Mouse (Mus musculus) brain, embryonic 18.5 days (tissue): ENCODE data around the gene Scrn2.

ENCODE experiments used
- DNase-seq: peaks from one replicate; pipeline ENCODE4 v3.0.0-alpha.2; 2012; ENCODE audit warnings: low read depth, low spot score

Gene Scrn2

DNA sequence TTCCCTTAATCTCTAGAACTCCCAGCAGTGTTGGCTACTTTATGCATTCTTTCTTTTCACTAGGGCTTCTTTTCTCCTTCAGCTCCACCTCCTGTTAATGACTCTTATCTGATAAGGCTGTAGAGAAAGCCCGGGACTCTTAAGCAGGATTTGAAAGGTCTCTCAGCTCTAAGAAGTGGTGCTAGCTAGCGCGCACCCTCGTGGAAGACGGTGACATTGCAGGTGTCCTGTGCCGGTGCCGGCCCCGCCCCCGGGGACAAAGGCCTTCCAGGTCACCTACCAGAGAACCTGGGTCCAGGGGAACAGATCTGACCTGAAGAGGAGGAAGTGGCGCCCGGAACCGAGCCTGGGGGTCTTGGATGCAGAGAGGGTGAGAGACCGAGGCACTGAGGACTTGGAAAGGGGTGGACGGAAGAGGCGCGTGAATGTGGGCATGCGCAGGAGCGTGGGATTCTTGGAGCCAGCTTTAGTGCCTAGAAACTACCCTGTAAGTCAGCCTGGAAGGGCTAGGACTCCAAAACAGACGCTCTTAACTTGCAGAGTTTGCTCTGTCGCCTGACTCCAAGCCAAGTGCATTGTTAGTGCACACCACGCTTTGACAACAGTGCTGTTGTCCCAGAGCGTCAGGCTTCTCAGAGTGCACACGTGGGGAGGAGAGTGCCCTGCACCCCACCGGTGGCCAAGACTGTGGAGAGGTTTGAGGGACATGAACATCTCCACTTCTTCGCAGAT lies at the start of gene Scrn2:
TSS of gene Scrn2 (plus strand) at position 253 of the 732 bp plus-strand sequence.
- no peak for DNase-seq

DNA sequence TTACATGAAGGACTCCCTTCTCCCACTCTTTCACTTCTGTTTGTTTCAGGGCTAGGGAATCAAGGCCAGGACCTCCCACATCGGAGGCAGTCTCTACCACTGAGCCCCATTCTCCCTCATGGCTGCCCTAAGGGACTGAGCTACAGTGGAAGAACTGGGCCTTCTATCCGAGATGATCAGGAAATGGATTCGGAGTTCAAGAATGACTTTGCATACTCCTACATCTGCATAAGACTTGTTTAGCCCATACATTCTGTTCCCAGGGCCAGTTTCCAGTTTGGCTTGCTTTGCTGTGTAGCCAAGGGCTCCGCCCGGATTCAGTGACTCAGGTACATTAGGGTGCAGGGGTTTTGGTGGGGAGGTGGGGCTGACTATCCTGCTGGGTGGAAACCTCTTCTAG lies 49.7 kb upstream of the Scrn2 start:
- DNase-seq = no peak

DNA sequence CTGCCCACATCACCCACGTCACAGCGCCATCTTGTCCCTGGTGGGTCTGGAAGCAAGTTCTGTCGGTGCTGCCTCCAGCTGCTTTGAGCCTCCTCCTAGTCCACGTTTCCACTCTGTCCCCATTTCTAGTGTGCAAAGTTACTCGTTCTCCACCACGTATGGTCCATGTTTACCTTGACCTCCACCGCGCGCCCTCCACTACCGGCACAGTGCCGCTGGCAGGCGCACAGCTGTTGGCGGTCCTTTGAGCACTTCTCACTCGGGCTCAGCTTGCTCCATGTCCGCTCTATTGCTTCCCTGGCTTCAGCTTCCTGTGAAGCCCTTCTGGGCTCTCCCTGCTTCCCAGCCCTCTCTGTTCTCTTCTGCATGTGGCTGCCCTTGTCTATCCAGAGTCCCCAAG lies 48.3 kb upstream of the Scrn2 start:
- DNase-seq = no peak

DNA sequence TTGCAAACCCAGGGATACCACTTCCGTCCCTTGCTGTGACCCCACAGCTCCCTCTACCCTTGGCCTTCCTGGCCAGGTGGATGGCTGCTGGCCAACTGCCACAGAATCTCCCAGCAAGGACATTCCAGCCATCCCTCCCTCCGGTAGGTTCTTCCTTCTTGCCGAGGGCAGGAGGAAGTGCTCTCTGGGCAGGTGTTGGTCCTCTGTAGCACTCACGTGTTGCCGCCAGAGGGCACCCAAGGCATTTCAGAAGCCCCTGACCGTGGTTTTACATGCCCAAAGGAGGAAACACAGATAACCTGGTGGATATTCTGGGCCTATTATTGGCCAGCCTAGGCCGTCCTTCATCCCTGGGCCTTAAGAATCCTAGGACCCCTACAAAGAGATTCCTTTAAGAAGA lies 47.4 kb upstream of the Scrn2 start:
- DNase-seq = no peak

DNA sequence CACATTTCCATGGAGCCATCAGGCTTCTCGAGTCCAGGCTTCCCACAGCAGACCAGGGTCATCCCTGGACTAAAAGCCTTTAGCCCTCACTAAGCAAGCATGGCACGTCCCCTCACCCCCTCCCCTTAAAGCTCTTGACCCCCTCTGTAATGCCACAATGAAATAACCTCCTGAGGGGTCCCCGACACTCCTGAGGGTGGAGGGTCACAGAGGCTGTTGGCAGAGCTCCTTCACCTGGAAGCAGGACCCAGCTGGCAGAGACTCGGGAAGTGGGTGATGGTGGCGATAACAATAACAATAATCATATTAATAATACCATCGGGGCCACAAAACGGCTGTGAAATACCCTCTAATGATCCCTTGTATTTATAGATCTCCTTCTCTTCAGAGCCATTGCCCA lies 46.9 kb upstream of the Scrn2 start, which contains the start of gene Sp2:
TSS of gene Sp2 (minus strand) at position 101 of the 400 bp plus-strand sequence.
- DNase-seq = no peak

DNA sequence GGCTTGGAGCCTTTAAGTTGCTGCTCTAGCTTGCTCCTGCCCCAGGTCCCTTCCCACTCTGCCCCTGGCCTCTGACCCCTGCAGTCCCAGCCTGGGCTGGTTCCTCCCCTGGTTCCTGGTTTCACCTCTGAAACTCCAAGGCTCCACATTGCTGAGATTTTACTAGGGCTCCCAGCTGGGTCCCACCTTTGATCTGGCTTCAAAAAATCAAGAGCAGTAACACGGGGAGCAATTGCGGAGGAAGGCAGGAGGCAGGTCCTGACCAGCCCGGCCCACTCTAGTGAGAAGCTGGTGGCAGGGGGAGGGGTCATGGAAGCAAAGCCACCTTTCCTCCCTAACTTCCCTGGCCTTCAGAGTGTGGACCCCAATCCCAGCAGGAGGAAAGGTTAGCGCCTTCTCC lies 44.8 kb upstream of the Scrn2 start:
- DNase-seq = no peak

DNA sequence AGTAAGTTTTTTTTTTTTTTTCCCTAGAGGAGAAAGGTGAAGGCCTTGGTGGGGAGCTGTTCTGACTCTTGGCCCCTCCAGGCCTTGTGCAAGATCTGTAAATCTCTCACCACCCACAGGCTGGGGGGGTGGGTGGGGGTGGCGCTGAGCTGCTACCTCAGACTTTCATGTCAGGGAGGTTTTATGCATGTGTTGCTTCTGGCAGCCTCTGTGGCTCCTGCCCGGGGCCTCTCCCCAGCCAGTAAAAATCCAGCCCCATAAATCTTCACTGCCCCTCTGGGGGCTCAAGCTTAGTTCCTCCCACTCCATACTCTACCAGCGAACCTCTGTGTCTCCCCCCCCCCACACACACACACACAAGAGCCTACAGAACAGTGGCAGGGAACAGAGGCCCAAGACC lies 43.3 kb upstream of the Scrn2 start:
- DNase-seq = no peak

DNA sequence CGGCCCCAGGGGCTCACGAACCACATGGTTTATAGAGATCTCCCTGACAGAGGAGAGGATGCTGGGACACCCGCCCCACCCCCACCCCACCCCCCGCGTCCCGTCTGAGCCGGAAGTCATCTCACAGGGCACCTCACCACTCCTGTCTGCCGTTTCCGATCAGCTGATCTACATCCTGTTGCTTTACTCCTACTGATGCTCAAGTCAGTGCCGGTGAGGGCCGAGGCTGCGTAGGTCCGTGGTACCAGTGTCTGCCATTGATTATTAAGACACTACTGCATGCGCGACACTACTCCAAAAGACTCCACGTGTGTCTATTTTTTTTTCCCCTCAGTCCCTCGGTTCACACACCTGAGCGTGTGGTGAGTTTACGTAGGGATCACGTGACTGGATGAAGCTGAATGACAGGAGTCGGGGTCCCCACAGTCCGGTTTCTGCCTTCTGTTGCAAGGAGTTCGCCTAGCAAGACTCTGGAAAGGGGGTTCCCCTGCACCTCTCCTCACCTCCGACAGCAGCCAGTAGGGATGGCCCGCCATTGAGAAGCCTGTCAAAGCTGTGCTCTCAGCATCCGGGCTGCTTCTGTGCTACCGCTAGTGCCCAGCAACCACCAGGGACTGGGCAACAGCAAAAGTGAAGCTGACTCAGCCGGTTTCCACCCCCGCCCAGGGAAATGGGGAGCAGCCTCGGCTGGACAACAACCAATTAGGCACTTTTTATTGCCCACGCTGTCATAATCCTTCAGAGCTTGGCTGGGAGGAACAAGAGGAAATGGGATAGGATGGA lies 41.7 kb upstream of the Scrn2 start:
- DNase-seq = no peak

DNA sequence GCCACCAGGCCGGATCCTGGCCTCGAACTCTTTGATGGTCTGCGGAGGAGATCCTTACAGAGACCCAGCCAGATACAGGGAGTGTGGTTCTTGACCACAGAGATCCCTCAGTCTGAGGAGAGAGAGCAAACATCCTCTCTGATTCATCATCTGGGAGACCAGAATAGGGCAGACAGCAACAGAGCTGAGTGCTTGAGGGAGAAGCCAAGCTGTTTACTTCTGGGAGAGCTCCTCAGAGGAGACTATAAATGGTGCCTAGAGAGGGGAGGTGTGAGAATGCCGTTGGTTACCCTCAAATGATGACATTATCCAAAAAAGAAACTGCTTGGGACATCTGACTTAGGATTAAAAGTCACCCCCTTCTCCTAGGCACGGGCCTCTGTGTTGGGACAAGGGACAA lies 38.2 kb upstream of the Scrn2 start:
- DNase-seq = no peak

DNA sequence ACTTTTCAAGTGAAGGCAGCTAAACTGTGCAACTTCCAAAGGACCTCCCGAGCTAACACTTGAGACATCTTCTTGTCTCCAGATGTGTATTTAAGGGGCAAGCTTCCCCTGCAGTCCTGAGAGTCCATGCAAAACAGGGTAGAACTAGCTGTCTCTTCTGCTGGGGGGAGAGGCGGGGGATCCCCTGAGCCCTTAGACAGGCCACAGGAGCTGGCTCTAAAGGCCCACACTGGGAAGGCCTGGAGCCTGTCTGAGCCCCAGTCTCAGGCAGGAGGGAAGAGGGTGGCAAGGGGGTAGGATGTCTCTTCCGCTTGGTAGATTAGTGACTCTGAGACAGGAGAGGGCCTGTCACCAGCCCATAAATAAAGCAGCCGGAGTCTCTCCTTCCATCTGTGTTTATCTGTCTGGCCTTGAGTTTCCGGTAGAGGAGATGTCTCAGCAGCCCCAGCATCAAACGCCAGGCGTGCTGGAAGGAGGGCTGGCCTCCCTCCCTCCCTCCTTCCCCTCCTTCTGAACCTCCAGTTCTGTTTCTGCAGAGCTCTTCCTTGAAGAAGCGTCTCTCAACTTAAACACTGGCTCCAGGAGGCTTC lies 36.9 kb upstream of the Scrn2 start:
- no peak for DNase-seq

DNA sequence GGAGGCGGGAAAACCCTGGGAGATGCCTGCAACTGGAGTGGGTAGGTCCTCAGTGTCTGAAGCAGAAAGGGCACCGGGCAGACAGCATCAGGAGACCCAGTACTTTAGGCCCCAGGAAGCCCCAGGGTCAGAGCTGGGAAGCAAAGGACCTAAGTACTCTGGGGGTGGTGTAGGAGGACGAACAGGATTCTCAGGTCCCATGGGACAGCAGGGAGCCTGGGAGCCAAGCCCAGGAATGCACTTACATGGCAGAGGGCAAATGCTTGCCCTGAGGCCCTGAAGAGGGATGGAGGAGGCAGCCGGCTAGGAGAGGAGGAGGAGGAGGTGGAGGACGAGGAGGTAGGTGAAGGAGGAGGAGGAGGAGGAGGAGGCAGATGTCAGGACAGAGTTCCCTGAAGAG lies 34.7 kb upstream of the Scrn2 start:
- DNase-seq = no peak

DNA sequence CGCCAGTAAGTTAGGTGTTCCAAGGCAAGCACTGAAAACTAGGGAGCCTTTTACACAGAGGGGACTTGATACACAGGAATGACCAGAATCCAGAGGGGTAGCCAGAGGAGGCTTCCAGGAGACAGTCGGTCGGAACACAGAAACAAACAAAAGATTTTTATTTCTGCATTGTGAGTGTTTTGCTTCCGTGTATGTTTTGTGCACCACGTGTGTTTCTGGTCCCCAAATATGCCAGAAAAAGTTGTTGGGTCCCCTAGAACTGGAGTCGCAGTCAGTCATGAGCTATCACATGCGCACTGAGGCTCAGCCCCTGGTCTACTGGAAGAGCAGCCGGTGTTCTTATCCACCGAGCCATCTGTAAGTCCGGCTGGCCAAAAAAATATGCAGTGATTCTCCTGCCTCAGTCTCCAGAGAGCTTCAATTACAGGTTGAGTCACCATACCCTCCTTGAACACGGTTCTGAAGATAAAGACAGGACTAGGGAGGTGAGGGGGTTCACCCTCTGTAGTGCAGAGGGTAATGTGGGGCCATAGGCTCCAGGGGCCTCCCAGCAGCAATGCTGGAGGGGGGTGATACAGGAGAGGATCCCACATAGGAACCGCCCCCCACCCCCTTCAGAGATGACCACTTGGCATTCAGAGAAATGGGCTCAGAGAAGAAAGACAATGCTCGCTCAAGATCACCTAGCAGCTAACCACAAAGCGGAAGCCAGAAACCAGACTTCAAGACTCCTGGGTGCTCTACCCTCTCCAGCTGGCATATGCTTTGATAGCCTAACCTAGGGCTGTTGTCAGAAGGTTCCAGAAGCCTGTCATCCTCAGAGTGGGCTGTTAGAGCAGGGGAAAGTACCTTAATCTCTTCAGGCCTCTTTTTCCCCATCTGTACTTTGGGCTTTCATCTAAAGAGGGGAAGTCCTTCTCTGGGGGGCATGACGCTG lies 33.6 kb upstream of the Scrn2 start:
- DNase-seq = no peak

DNA sequence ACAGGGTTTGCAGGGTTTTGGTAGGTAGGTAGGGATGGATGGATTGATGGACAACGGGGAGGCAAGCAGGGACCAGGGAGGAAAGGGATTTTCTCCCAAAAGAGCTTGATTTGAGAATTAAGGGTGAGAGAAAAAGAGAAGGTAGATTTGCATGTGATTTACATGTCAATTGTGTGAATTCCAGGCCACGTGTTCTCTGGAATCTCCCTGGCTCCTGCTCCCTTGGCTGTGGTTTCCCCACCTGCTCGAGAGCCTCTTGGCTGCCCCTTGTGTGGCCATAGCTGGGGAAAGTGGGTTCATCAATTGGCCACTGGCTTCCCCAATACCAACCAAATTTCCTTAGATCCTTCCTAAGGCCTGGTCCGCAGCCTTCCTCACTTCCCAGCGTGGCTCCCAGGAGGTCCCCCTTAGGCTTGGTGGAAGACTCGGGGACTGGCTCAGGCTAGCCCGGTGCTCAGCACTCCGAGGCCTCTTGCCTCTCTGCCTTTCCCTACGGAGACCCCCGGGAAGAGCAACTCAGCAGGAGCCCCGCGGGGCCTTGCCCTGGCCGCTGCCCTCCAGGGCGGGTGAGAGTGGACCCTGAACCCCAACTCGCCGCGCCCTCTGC lies 32.9 kb upstream of the Scrn2 start:
- DNase-seq = no peak

DNA sequence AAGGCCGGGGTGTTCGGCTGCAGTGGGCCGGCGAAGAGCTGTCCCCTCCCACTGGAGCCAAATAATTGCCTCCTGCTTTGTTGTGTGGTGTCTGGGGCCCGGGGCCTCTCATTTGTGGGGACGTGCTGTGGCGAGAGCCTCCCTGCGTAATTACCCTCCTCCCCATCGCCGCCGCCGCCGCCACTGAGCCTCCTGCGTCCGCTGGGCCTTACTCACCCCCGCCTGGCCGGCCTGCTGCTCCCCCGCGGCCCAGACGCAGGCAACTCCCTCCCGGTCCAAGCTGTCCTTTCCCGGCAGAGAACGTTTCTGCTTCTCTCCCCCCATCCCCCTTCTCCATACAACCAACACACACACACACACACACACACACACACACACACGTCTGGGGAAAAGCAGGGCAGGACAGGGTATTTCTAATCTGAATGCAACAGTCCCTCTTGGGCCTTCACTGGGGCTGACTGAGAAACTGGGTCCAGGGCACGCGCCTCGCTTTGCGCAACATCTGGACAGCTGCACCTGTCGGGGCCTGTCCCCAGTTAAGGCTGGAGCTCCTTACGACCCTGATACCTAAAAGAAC lies 32.3 kb upstream of the Scrn2 start:
- DNase-seq = no peak

DNA sequence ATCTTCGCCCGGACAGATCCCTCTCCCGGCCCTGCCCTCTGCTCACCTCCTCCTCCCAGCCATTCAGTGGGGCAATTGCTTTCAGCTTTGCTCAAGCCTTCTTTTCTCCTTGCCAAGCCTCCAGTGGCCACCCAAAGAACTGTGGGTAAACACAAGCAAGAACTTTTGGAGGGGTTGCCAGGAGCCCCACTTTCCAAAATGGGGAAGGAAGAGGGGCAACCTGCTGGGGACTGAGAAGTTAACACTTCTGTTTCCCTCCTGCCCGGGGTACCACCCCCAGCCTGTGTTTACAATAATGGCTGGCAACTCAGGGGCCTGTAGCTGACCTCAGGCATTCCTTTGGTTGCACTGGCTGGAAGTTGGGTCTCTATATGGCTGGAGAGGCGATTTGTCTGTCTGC lies 26.6 kb upstream of the Scrn2 start:
- no peak for DNase-seq

DNA sequence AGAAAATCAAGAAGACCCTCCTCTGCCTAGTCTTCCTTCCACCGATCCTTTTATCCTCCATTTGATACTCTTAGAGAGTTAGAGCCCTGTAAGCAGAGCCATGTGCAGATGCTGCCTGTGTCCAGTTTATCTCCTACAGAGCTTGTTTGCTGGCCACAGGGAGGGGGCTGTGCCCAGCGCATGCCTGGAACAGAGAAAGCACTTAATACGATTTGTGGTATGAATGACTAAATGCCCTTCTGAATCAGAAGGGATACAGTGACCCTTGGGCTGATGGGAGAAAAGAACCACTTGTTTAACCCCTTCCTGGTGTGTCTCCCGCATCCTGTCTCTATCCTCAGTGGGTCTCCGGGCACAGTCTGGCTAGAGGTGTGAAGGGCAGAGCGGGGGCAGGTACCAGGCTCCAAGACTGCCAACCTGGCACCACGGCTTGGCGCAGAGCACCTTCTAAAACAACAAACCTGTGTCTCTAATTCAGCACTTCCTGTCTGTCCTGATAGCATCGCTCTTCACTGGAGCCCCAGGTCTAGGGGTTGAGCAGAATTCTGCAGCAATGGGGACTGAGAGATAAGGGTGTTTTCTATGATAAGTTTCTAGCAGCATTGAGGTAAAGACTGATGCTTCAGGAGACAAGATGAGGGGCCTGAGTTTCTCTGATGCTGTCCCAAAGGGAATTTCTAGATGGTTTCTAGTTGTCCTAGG lies 22.5 kb upstream of the Scrn2 start:
- no peak for DNase-seq

DNA sequence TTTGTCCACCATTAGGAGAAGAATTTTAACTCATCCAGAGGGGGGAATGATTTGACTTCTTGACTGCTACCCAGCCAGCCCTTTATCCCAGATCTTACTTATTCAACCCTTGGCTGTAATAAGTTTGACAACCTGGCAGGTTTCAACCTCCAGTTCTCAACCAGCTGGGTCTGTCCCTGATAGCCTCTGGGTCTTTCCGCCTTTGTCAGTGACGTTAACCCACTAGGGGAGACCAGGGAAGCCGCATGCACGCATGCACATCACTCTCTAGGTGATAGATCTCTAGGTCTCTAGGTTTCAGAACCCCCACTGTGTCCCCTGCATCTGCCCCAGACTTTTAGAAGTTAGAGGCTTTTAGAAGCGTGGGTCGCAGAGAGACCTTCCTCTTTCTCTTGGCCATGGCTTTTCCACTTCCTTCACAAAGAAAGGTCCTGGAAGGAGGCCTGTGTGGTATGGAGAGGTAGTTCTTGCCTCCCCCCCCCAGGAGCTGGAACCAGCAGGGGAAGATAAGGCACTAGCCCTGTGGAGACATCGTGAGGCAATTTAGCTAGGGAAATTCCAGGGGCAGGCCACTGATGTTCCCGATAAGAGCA lies 20.4 kb upstream of the Scrn2 start:
- no peak for DNase-seq

DNA sequence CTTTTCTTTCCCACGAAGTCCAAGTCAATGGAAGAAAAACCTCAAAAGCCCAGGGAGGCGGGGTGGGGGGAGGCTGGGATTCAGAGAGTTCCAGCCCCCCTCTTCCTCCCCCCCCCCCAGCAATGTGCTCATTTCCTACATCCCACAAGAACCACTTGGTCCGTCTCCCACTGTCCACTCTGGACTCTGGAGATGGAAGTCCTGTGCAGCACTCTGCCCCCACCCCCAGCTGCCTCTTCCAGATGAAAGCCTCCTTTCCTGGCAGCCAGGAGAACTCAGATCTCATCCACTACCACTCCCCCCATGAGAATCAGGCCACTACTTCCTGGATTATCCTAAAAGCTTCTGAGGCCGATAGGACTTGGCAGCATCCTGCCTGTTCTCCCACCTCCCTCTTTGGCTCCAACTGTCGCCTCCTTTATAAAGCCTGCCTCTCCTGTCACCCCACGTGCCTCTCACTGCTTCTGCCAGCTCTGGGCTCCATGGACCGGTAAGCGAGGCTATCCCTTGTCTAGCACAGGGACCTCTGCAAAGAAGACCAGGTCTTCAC lies 16.5 kb upstream of the Scrn2 start, which contains the start of gene Sp6:
TSS of gene Sp6 (plus strand) at position 274 of the 550 bp plus-strand sequence.
- DNase-seq = no peak
